Mouse (Mus musculus) T-helper 1 cell (primary cell): ENCODE measurements around the gene St3gal5.

Source experiments
- in situ Hi-C: fragments of 300-600 bp; cut with MboI, MseI; formaldehyde crosslinking; loops from one replicate; pipeline ENCODE4 v1.15.1; 2025; ENCODE audit warnings: high pct_unique_total_duplicates

St3gal5 gene

GRCm38 (mm10) chr6:72130056-72130455 lies 32.7 kb downstream of the St3gal5 start:
- in situ Hi-C loops, result no loop called here

- in situ Hi-C loops, result no loop called here
These were observed 35.4 kb downstream of the St3gal5 start for GRCm38 (mm10) chr6:72132671-72133214.

- in situ Hi-C loops, result no loop called here
These were observed 37.6 kb downstream of the St3gal5 start for GRCm38 (mm10) chr6:72134850-72135515.

- in situ Hi-C loops, result no loop called here
These were observed 38.6 kb downstream of the St3gal5 start for GRCm38 (mm10) chr6:72136016-72136415.

GRCm38 (mm10) chr6:72136543-72136942 lies 39.2 kb downstream of the St3gal5 start:
- in situ Hi-C loops, result no loop called here

- in situ Hi-C loops, result no loop called here
These were observed 42.3 kb downstream of the St3gal5 start for GRCm38 (mm10) chr6:72139508-72140193.

- in situ Hi-C loops, result no loop called here
These were observed 43.0 kb downstream of the St3gal5 start for GRCm38 (mm10) chr6:72140371-72140770.

- in situ Hi-C loops, result no loop called here
These were observed 43.8 kb downstream of the St3gal5 start for GRCm38 (mm10) chr6:72141191-72141590.

- in situ Hi-C loops, result no loop called here
These were observed 45.2 kb downstream of the St3gal5 start for GRCm38 (mm10) chr6:72142561-72142960.

GRCm38 (mm10) chr6:72144353-72144752 lies 47.0 kb downstream of the St3gal5 start:
- in situ Hi-C loops, result no loop called here

- in situ Hi-C loops, result no loop called here
These were observed 49.4 kb downstream of the St3gal5 start for GRCm38 (mm10) chr6:72146803-72147202.

GRCm38 (mm10) chr6:72148721-72149120 lies 51.3 kb downstream of the St3gal5 start:
- in situ Hi-C loops, result no loop called here

- in situ Hi-C loops, result loop anchor here (5.0 to 25.0 kb wide), 2 partner anchors 42 to 162 kb away; no protein-coding TSS in a partner anchor
These were observed 52.4 kb downstream of the St3gal5 start for GRCm38 (mm10) chr6:72149797-72150196.

GRCm38 (mm10) chr6:72152707-72153106 lies 55.3 kb downstream of the St3gal5 start:
- in situ Hi-C loops, result loop anchor here (5.0 to 25.0 kb wide), 2 partner anchors 45 to 165 kb away; no protein-coding TSS in a partner anchor

- in situ Hi-C loops, result loop anchor here (5.0 to 25.0 kb wide), 2 partner anchors 46 to 166 kb away; no protein-coding TSS in a partner anchor
These were observed 56.1 kb downstream of the St3gal5 start for GRCm38 (mm10) chr6:72153455-72153854.

- in situ Hi-C loops, result loop anchor here (5.0 to 25.0 kb wide), 2 partner anchors 47 to 167 kb away; no protein-coding TSS in a partner anchor
These were observed 56.6 kb downstream of the St3gal5 start for GRCm38 (mm10) chr6:72154008-72154407.

GRCm38 (mm10) chr6:72154938-72155531 lies 57.6 kb downstream of the St3gal5 start:
- in situ Hi-C loops, result loop anchor here (5.0 to 25.0 kb wide), 2 partner anchors 48 to 168 kb away; no protein-coding TSS in a partner anchor

GRCm38 (mm10) chr6:72155649-72156048 lies 58.3 kb downstream of the St3gal5 start:
- in situ Hi-C loops, result loop anchor here (25.0 kb wide), 1 partner anchor 168 kb away; no protein-coding TSS in a partner anchor

GRCm38 (mm10) chr6:72158966-72159764 lies 61.8 kb downstream of the St3gal5 start:
- in situ Hi-C loops, result loop anchor here (25.0 kb wide), 1 partner anchor 172 kb away; no protein-coding TSS in a partner anchor

GRCm38 (mm10) chr6:72159861-72160395 lies 62.5 kb downstream of the St3gal5 start:
- in situ Hi-C loops, result loop anchor here (10.0 to 25.0 kb wide), 2 partner anchors 173 to 295 kb away; no protein-coding TSS in a partner anchor

- in situ Hi-C loops, result loop anchor here (10.0 to 25.0 kb wide), 2 partner anchors 174 to 296 kb away; no protein-coding TSS in a partner anchor
These were observed 63.6 kb downstream of the St3gal5 start for GRCm38 (mm10) chr6:72160991-72161390.
